In the genomic region with DNA sequence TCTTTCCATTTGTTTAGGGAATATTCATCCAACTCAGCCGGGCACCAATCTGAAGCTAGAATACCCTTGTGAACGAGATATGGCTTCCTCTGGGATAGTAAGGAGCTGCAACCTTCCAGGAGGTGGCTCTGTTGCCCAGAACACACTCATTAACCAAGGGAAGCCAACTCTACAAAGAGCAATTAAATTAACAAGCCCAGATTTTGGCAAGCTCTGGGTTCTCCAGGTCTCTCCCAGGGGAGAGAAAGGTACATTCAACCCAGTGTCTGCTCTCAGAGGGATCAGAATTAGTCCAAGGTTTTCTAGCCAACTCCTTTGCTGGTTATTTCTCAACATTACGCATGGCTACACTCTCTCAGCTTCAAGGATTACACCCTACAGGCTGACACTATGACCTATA, we compare ENCODE assay signal across 14 mouse cellular contexts. TPM values are rescaled to one million over a fixed set of nuclear protein-coding genes. Genes with fewer than 3 reads are reported as not detected.
DNase-seq lines count a peak whose midpoint lies in the region; ATAC-seq lines count a peak whose summit lies in the region.
"Had no signal": no experiment of that assay in that cellular context is flagged by ENCODE, and none has a peak within 500 bp of the region (broad histone marks: within the 10 kb centered on the region; RNA-seq: fewer than 3 reads in every experiment).

No protein-coding gene starts in this region.

- no peak overlapping the region for H3K4me2 ChIP-seq in kidney, embryonic 15.5 days
- H3K4me2 ChIP-seq: limb, embryonic 12.5 days had no signal

- 75% methylated on average over 3 of the region's 3 CpGs for WGBS in kidney, embryonic 15.5 days

- DNase-seq in adrenal gland, adult 2 months = peak; percentile 31
- no peak for DNase-seq in adrenal gland, adult 18-20 months (ENCODE audit: low spot score in 2 of 2)
- peak; percentile 44 for DNase-seq in kidney, adult 18-20 months
- peak; percentile 30 for DNase-seq in 416B (ENCODE audit: low read depth)
- DNase-seq in gonadal fat pad, adult 2 months (ENCODE audit: low read depth) = peak; percentile 87
- DNase-seq in embryo, embryonic 10.5 days (ENCODE audit: low spot score) = no peak
- no peak for DNase-seq in T-cell, adult 2 months (ENCODE audit: low spot score)
- DNase-seq: gastrocnemius, postnatal 10 days had no signal

- H3K9ac ChIP-seq in kidney, embryonic 15.5 days = no peak overlapping the region
- H3K9ac ChIP-seq: limb, embryonic 12.5 days had no signal

- H3K27ac ChIP-seq in kidney, embryonic 15.5 days = no peak overlapping the region
- H3K27ac ChIP-seq: limb, embryonic 12.5 days had no signal

- peaks cover 7% of the 10 kb centered on the region; the same call in 1 of the 2 replicates for H3K27me3 ChIP-seq in kidney, embryonic 15.5 days
- H3K27me3 ChIP-seq: limb, embryonic 12.5 days had no signal

- H3K4me3 ChIP-seq in kidney, embryonic 15.5 days (replicated peaks) = no peak overlapping the region
- H3K4me3 ChIP-seq: limb, embryonic 12.5 days; myocyte had no signal

- no peaks in the 10 kb centered on the region for H3K9me3 ChIP-seq in kidney, embryonic 15.5 days (replicated peaks)
- H3K9me3 ChIP-seq: limb, embryonic 12.5 days had no signal

- no peak for ATAC-seq in kidney, embryonic 15.5 days (replicated peaks; ENCODE audit: low FRiP score)

- no peaks in the 10 kb centered on the region for H3K4me1 ChIP-seq in kidney, embryonic 15.5 days
- H3K4me1 ChIP-seq: limb, embryonic 12.5 days had no signal

- H3K36me3 ChIP-seq in kidney, embryonic 15.5 days = no peaks in the 10 kb centered on the region
- H3K36me3 ChIP-seq: limb, embryonic 12.5 days had no signal

RNA-seq across cellular contexts. Expression of a gene that starts 26.6 kb away (rescaled TPM):
- under 1 TPM in 1 of 2 experiments, not detected in 1; 0.03 TPM for total RNA-seq in adrenal gland, adult 2 months (2021)
- polyA plus RNA-seq in adrenal gland, adult 2 months (2012; rRNA removed) = not detected in 2 replicates
- under 1 TPM in 1 of 2 experiments, not detected in 1; 0.38 TPM for total RNA-seq in adrenal gland, adult 18-20 months (2021)
- 1.3 and 2.7 TPM in 2 replicates for polyA plus RNA-seq in kidney, embryonic 15.5 days (2015; fragmentation: Nextera tagmentation; extraction: Ambion mirVana)
- polyA plus RNA-seq in gonadal fat pad, adult 2 months (2012; rRNA removed) = 0.13 and 0.18 TPM in 2 replicates
- total RNA-seq: common myeloid progenitor, adult 5-6 weeks; MEL had no signal
- polyA plus RNA-seq: large intestine, adult 2 months had no signal

Comparison
In these comparisons a context has a peak if more than half of its experiments do, and no peak if none do; other contexts are left out.
1. DNase-seq: peak in adrenal gland, adult 2 months (single experiment), kidney, adult 18-20 months (single experiment), 416B (single experiment) and gonadal fat pad, adult 2 months (single experiment); none in adrenal gland, adult 18-20 months (0 of 2), embryo, embryonic 10.5 days (single experiment) and T-cell, adult 2 months (single experiment).